Mouse (Mus musculus): ENCODE results near the gene Vangl1. TPM values are rescaled to one million over a fixed set of nuclear protein-coding genes. Genes with fewer than 3 reads are reported as not detected.

The Vangl1 gene
- total and polyA plus RNA-seq, 3 experiments = not detected

- dilution Hi-C loops (cut with MboI; ENCODE audit: extremely low pct_ligation_motif_present, extremely low pct_unique_long_range_greater_than_20kb, low sequenced_read_pairs) (no loop called here), in situ Hi-C loops (cut with MboI; ENCODE audit: low pct_ligation_motif_present, low pct_unique_long_range_greater_than_20kb, low sequenced_read_pairs) (no loop called here)
- DNase-seq (ENCODE audit: extremely low read depth) = no peak
- H3K79me2 ChIP-seq (replicated peaks; ENCODE audit: control insufficient read depth, extremely low read depth, insufficient read depth, poor library complexity, severe bottlenecking) = no peaks in the 10 kb centered on the region
- H3K4me2 ChIP-seq (ENCODE audit: insufficient read depth, low read depth, poor library complexity, severe bottlenecking) = no peak overlapping the region
- H3K9me3 ChIP-seq (replicated peaks; ENCODE audit: low read length) = no peaks in the 10 kb centered on the region
- H3K27me3 ChIP-seq (replicated peaks) = no peaks in the 10 kb centered on the region
- H3K4me3 ChIP-seq (replicated peaks in 1 of 3; ENCODE audit: low read depth in 2 of 3, low read length in 2 of 3, poor library complexity in 1 of 3) = no peak overlapping the region
- H3K4me1 ChIP-seq (ENCODE audit: control insufficient read depth in 1 of 2, insufficient read depth in 2 of 2) = peaks cover 0 to 3% of the 10 kb centered on the region in 2 experiments; a peak in 1 of 4 replicates
- TF ChIP-seq MAX (IDR thresholded peaks at IDR 0.05; ENCODE audit: low read length) (no peak), ELF1 (IDR thresholded peaks at IDR 0.05; ENCODE audit: low read depth, low read length) (no peak), TBP (conservative IDR thresholded peaks at IDR 0.05; ENCODE audit: low read depth, low read length) (no peak), BHLHE40 (IDR thresholded peaks at IDR 0.05; ENCODE audit: low read depth, low read length) (no peak), CTCF (conservative IDR thresholded peaks at IDR 0.05 in 1 of 2, IDR thresholded peaks at IDR 0.05 in 1 of 2; ENCODE audit: low read depth in 2 of 2, low read length in 2 of 2) (no peak), NELFE (IDR thresholded peaks at IDR 0.05; ENCODE audit: low read depth, low read length) (no peak), IRF4 (IDR thresholded peaks at IDR 0.05; ENCODE audit: low read depth, low read length) (no peak), JUND (conservative IDR thresholded peaks at IDR 0.05; ENCODE audit: low read depth, low read length) (no peak), EP300 (IDR thresholded peaks at IDR 0.05; ENCODE audit: low read length) (no peak), RCOR1 (conservative IDR thresholded peaks at IDR 0.05; ENCODE audit: low read depth, low read length) (no peak), KAT2A (IDR thresholded peaks at IDR 0.05; ENCODE audit: insufficient replicate concordance, low read length) (no peak), MEF2A (IDR thresholded peaks at IDR 0.05; ENCODE audit: borderline replicate concordance, low read depth, low read length) (no peak), SMC3 (IDR thresholded peaks at IDR 0.05; ENCODE audit: low read depth, low read length) (no peak), ZKSCAN1 (IDR thresholded peaks at IDR 0.05; ENCODE audit: borderline replicate concordance, low read depth, low read length) (no peak)
- H3K36me3 ChIP-seq (replicated peaks in 1 of 2; ENCODE audit: control insufficient read depth in 1 of 2, insufficient read depth in 1 of 2, low read length in 1 of 2) = no peaks in the 10 kb centered on the region
- no peak overlapping the region for H3K9ac ChIP-seq (ENCODE audit: insufficient read depth, low read depth)
- no peak overlapping the region for H3K27ac ChIP-seq (ENCODE audit: insufficient read depth, low read depth)
These were observed 37.7 kb downstream of the Vangl1 start for GRCm38 (mm10) chr3:102166794-102167193.

GRCm38 (mm10) chr3:102166287-102166620 is 38.2 kb downstream of the Vangl1 start:
- Histone ChIP-seq H3K27ac (ENCODE audit: insufficient read depth, low read depth) (no peak overlapping the region), H3K27me3 (replicated peaks) (no peaks in the 10 kb centered on the region), H3K4me3 (replicated peaks in 1 of 3; ENCODE audit: low read depth in 2 of 3, low read length in 2 of 3, poor library complexity in 1 of 3) (no peak overlapping the region), H3K4me1 (ENCODE audit: control insufficient read depth in 1 of 2, insufficient read depth in 2 of 2) (peaks cover 0 to 3% of the 10 kb centered on the region in 2 experiments; a peak in 1 of 4 replicates), H3K9ac (ENCODE audit: insufficient read depth, low read depth) (no peak overlapping the region), H3K4me2 (ENCODE audit: insufficient read depth, low read depth, poor library complexity, severe bottlenecking) (no peak overlapping the region), H3K36me3 (replicated peaks in 1 of 2; ENCODE audit: control insufficient read depth in 1 of 2, insufficient read depth in 1 of 2, low read length in 1 of 2) (no peaks in the 10 kb centered on the region), H3K9me3 (replicated peaks; ENCODE audit: low read length) (no peaks in the 10 kb centered on the region), H3K79me2 (replicated peaks; ENCODE audit: control insufficient read depth, extremely low read depth, insufficient read depth, poor library complexity, severe bottlenecking) (no peaks in the 10 kb centered on the region)
- dilution Hi-C loops (cut with MboI; ENCODE audit: extremely low pct_ligation_motif_present, extremely low pct_unique_long_range_greater_than_20kb, low sequenced_read_pairs) = no loop called here
- in situ Hi-C loops (cut with MboI; ENCODE audit: low pct_ligation_motif_present, low pct_unique_long_range_greater_than_20kb, low sequenced_read_pairs) = no loop called here
- no peak for DNase-seq (ENCODE audit: extremely low read depth)
- TF ChIP-seq SIN3A (IDR thresholded peaks at IDR 0.05; ENCODE audit: low read length) (no peak), JUND (conservative IDR thresholded peaks at IDR 0.05; ENCODE audit: low read depth, low read length) (no peak), MYC (IDR thresholded peaks at IDR 0.05; ENCODE audit: low read depth, low read length) (no peak), MAZ (IDR thresholded peaks at IDR 0.05; ENCODE audit: low read depth, low read length) (no peak), KAT2A (IDR thresholded peaks at IDR 0.05; ENCODE audit: insufficient replicate concordance, low read length) (no peak), CHD1 (IDR thresholded peaks at IDR 0.05; ENCODE audit: low read depth, low read length) (no peak), CTCF (conservative IDR thresholded peaks at IDR 0.05 in 1 of 2, IDR thresholded peaks at IDR 0.05 in 1 of 2; ENCODE audit: low read depth in 2 of 2, low read length in 2 of 2) (no peak), E2F4 (IDR thresholded peaks at IDR 0.05; ENCODE audit: insufficient replicate concordance, low read depth, low read length) (no peak), UBTF (IDR thresholded peaks at IDR 0.05; ENCODE audit: low read depth, low read length) (no peak), PAX5 (IDR thresholded peaks at IDR 0.05; ENCODE audit: low read length) (no peak)

All from CH12.LX (cell line).